Mouse (Mus musculus) ovary, postnatal 14 days (tissue): ENCODE data around the gene Sh3rf1.

Experiments used
- DNase-seq: peaks from one replicate; pipeline ENCODE4 v3.0.0; 2022; ENCODE audit warnings: low spot score

The Sh3rf1 gene

GRCm38 (mm10) chr8:61223283-61223682, 389 bp upstream of the Sh3rf1 start:
- no peak for DNase-seq

DNA sequence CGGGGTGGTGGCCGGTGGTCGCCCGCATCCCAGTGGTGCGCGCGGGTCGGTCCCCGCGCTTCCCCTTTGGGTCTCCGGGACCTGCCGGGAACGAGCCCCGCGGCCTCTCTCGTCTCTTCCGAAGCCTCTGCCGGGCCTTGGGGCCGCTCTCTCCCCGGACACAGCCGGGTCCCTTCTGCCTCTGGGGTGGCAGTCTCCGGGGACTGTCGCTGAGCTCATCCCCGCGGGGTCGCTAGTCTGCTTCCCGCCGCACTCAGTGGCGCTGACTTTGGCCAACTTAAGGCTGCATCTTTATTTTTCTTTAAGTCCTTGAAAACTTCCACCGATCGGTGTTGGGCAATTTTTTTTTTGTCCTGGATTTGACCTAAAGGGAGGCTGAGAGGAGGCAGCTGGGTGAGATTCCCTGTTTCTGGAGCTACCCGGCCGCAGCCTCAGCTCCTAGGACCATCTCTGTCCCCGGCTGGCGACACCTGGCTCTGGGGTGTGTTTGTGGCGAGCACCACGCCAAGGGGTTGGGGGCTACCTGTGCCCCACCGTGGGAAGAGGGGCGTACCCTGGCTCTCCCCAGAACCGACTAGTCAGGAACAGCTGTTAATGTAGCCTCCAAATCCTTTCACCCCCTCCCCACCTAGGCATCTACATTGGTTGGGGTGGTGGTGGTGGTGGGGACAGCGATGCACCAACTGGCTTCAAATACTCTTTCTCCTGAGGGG, 864 bp downstream of the Sh3rf1 start:
- DNase-seq, result no peak

GRCm38 (mm10) chr8:61225581-61226395, 2.1 kb downstream of the Sh3rf1 start:
- no peak for DNase-seq

GRCm38 (mm10) chr8:61226632-61227031, 3.0 kb downstream of the Sh3rf1 start:
- no peak for DNase-seq

GRCm38 (mm10) chr8:61228678-61229077, 5.0 kb downstream of the Sh3rf1 start:
- no peak for DNase-seq

- no peak for DNase-seq
These were observed 6.0 kb downstream of the Sh3rf1 start for GRCm38 (mm10) chr8:61229511-61230195.

DNA sequence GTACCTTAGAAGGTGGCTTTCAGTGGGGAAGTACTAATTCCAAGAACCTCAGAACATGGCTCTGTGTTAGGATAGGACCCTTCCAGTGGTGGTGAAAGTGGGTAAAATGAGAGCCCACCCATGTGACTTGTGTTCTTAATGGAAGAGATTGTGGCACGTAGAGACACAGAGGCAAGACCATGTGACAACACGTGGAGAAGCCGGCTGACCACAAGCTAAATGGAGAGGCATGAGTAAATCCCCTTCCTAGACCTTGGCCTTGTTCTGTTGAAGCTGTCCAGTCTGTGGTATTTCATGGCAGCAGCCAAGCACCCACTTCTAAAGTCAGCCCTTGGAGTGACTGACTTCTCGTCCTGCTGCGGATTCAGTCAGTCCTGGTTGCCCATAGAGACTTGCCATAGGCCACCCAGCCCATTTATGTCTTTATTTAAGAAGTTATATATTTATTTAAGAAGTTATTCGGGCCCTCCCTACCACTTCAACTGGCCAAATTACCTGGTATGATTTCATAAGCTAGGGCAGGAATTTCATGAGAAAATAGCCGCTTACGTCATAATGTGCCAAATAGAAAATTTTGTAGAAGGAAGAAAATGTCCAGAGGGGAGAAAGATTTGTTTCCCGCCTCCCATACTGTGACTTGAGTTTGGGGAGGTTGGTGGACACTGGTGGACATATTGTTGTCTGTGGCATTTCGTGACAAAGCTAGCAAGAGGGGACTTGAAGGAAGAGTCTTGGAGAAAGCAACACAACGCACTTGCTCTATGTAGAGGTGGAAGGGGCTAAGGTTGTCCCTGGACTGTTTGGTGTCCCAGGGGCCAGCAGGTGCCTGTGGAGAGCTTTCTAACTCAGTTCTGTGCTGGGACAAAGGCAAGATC, 7.4 kb downstream of the Sh3rf1 start:
- no peak for DNase-seq

- DNase-seq, result no peak
These were observed 11.8 kb downstream of the Sh3rf1 start for GRCm38 (mm10) chr8:61235499-61235898.

GRCm38 (mm10) chr8:61236506-61237268, 13.0 kb downstream of the Sh3rf1 start:
- no peak for DNase-seq

- no peak for DNase-seq
These were observed 15.9 kb downstream of the Sh3rf1 start for GRCm38 (mm10) chr8:61239576-61239975.

GRCm38 (mm10) chr8:61241229-61241628, 17.6 kb downstream of the Sh3rf1 start:
- DNase-seq, result no peak

DNA sequence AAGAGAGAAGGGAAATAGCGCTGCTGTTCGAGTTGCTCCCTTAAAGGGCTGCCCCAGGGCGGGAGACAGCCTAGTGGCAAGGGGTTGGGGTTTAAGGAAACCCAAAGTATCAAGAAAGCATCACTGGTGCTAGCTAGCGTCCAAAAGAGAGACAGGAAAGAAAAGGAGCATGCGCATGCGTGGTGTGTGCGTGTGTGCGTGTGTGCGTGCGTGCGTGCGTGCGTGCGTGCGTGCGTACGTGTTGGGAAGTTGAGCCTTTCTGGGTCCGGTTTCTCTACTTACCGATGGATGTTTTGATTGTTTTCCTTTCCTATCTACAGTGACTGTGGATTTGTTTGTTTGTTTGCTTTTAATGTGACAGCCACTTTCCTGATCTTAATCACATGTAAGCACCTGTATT, 19.2 kb downstream of the Sh3rf1 start:
- no peak for DNase-seq

- DNase-seq, result no peak
These were observed 19.8 kb downstream of the Sh3rf1 start for GRCm38 (mm10) chr8:61243491-61243890.

DNA sequence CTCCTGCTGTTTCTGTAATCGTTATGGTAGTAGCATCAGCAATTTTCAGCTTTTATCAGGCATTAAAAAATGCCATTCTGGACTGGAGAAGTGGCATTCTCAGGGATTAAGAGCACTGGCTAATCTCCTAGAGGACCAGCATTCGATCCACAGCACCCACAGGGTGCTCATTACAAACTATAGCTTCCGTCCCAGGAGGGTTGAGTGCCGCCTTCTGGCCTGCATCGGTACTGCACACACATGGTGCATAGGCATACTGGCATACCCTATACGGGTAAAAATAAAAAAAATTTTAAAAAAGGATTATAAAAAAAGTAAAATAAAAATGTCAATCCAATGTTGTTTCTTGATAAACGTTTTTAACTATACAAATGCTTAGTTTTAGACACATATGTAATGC, 20.5 kb downstream of the Sh3rf1 start:
- no peak for DNase-seq

- DNase-seq, result no peak
These were observed 23.8 kb downstream of the Sh3rf1 start for GRCm38 (mm10) chr8:61247270-61248025.

- no peak for DNase-seq
These were observed 25.8 kb downstream of the Sh3rf1 start for GRCm38 (mm10) chr8:61249511-61249910.

- no peak for DNase-seq
These were observed 30.5 kb downstream of the Sh3rf1 start for GRCm38 (mm10) chr8:61254196-61254595.

- no peak for DNase-seq
These were observed 35.2 kb downstream of the Sh3rf1 start for GRCm38 (mm10) chr8:61258828-61259227.

DNA sequence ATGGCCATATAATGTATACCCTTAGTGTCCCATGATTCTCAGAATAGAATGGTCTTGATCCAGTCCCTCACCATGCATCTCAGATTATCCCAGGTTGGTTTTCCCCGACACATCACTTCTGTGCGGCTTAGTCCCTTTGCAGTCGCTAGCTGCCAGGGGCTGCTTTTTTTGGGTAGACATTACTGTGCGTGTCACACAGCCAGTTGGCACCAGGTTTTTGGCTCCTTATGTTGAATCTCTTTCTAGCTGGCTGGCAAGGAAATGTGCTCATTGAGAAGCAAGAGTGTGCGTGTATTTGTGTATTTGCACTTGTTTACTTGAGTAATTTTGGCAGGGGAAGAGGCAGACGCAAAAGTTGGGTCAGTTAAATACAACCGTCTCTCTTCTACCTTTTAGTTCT, 35.9 kb downstream of the Sh3rf1 start:
- no peak for DNase-seq

- no peak for DNase-seq
These were observed 36.9 kb downstream of the Sh3rf1 start for GRCm38 (mm10) chr8:61260530-61260929.
